Mouse (Mus musculus) yolk sac, embryonic 10.5 days (tissue): ENCODE data around the gene Herc3.
"Not testable (repeated sequence)": the region's sequence is repeated elsewhere in the genome, so short reads cannot be mapped to it uniquely, and the experiment has no call there.

Experiments
- DNase-seq: peaks from one replicate; pipeline ENCODE4 v3.0.0-alpha.2; 2017; ENCODE audit warnings: low spot score

The Herc3 gene

GRCm38 (mm10) chr6:58831232-58832009 lies at the start of gene Herc3:
Gene Herc3, plus strand, starts transcription at chr6:58831465.
- DNase-seq: peak; percentile 89

- DNase-seq: no peak
Observed at GRCm38 (mm10) chr6:58801394-58801793, 29.9 kb upstream of the Herc3 start.

DNA sequence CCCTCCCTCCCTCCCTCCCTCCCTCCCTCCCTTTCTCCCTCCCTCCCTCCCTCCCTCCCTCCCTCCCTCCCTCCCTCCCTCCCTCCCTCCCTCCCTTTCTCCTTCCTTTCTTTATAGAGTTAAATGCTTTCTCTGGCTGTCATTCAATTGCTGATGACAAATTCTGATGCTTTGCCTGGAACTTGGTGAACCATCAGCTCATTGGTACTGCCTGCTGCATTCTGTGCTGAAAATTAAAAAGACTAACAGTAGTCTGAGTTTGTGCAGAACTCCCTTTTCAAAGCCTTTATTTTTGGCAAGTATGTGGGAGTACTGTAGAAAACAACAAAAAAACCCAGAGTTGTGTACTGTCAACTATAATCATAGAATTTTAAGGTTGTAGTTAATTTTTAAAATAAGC lies 16.9 kb upstream of the Herc3 start:
- DNase-seq: no peak

- DNase-seq: not testable (repeated sequence)
Observed at GRCm38 (mm10) chr6:58817037-58817436, 14.2 kb upstream of the Herc3 start.

DNA sequence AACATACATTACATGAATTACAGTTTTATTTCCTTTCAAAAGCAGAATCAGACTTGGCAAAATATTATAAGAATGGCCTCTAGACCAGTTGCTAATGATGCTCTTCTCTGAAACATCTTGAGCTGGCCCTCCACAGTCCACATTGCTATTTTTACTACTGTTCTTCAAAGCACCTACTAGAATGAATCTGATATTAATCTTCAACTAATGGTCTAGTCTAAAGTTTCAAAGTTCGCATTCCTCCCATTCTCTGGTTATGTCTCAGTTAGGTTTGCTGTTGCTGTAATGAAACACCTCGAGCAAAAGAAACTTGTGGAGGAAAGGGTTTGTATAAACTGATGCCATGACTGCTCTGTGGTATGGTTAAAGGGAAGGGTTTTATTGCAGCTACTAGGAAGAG lies 5.6 kb upstream of the Herc3 start:
- no peak for DNase-seq

DNA sequence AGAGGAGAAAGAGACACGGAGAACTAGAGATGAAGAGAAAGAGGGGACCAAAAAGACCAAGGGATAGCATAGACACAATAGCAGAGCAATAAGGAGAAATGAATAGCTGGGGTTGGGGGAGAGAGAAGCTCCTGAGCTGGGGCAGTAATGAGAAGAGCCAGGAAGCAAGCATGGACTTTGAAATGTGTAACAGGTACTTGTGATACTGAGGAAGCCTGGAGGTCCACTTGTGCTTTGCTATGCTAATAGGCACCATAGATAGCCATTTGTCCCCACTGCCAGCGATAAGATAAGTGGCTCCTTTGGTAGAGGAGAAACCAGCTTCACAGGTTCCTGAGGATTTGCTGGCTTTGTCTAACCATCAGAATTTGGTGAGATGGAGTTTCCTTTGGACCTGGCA lies 5.2 kb upstream of the Herc3 start:
- peak; percentile 40 for DNase-seq

DNA sequence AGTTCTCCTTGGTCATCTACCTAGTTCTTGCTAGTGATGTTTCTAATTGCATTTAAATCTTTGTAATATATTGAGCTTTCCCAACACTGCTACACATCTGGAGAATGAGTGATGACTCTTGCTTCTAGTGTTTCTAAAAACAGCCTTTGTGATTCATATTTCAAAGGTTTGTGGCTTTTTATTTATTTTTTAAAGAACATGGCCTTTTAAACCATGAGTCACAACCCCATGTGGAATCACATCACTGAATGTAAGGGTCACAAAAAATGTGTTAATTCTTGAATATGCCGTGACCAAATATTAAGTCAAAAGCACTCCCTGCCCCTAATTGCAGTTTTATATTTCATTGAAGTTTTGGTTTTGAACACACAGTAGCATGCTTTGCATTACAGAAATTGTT lies 2.7 kb upstream of the Herc3 start:
- no peak for DNase-seq

DNA sequence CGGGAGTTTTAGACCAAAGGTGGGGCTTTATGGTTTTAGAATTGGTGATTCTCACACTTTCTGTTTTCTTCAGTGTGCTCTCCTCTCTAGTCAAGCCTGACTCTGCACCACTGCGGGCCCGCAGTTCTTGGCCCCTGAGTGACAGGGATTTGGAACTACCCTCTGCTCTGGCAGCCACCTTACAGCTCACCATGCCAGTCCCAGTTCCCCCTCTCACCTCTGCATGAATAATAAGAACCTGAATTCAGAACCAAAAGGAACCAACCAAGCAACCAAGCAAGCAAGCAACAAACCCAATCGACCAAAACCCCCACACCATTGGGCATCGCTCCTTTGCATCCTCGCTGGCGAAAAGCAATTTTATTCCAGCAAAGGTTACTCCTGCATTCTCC lies 429 bp upstream of the Herc3 start:
- no peak for DNase-seq

DNA sequence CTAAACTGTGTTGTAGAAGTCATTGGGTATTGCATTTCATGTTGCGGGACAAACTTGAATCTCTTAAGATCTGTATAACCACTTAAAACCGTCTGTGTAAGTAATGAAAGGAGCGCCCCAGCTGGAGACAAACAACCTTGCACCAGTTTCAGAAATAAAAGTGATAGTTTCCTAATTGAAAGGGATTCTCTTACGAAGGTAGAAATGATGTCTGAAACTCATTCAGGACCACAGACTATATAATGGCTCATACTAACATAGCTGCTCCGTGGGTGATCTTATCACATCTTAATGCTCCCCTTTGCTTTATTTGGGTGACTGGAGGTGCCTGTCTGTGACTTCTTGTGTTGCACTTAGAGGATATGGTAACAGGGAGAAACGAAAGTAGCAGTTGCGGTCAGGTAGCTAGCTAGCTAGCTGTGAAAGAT lies 1.3 kb downstream of the Herc3 start:
- no peak for DNase-seq

DNA sequence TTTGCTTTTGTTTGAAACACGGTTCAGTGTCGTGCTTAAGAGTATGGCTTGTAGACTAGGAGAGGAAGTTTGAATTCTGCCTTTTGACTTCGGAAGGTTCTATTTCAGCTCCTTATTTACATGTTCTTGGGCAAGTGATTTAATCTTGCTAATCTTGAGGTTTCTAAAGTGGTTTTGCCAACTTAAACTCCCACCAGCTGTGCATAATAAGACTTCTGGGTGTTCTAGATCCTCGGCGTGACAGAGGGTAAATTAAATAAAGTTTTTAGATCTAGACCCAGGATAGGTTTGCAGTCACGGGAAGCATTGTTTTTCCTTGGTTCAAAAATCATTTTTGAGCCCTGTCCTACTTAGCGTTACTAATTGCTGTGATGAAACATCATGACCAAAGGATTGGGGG lies 3.2 kb downstream of the Herc3 start:
- no peak for DNase-seq

DNA sequence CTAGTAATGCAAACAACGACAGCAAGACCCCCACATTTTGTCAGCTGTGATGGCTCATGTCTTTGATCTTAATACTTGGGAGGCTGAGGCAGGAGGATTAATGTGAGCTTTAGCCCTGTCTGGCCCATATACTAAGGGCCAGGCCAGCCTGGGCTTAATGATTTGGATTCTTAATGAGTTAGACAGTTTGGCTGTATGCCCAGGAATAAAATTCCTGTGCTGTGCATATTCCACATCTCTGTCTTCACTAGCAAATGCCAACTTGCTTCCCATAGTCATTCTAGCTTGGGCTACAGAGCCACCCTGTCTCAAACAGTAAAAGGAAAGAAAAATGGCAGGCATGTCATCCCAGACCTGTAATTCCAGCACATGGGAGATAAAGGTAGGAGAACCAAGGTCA lies 4.3 kb downstream of the Herc3 start:
- DNase-seq: no peak

GRCm38 (mm10) chr6:58836476-58836875 lies 5.2 kb downstream of the Herc3 start:
- no peak for DNase-seq

DNA sequence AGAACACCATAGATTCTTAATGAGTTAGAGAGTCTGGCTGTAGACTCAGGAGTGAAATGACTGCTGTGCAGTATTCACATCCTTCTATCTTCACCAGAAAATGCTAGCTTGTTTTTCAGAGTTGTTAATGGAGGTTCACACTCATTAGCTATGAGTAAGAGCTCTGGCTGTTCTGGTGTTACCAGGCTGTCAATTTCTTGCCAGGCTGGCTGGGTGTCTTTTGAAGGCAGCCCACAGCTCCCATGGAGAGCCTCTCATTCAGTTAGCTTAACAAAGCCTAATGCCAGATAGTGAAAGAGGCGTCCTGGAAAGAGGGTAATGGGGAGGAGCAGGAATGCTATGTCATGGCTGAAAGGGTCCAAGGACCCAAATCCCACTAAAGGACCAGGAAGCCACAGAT lies 6.7 kb downstream of the Herc3 start:
- DNase-seq: no peak

DNA sequence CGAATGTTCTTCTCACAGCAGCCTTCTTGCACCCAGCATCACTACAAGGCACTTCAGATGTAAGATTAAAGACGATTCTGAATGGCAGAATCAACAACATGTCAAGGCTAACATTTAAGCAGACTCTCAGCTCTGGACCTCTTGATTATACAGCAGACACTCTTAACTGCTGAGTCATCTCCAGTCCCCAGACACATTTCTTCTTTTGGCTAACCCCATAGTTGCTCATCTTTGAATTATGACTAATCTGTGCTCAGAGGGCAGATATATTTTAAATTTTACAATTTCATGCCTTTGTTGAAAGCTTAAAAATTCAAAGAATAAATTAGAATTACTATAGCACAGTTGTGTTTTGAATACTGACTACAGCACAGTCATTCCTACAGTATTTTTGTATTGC lies 9.9 kb downstream of the Herc3 start:
- DNase-seq: no peak

GRCm38 (mm10) chr6:58842186-58842585 lies 10.9 kb downstream of the Herc3 start:
- DNase-seq: no peak

- DNase-seq: no peak
Observed at GRCm38 (mm10) chr6:58843580-58843979, 12.3 kb downstream of the Herc3 start.

DNA sequence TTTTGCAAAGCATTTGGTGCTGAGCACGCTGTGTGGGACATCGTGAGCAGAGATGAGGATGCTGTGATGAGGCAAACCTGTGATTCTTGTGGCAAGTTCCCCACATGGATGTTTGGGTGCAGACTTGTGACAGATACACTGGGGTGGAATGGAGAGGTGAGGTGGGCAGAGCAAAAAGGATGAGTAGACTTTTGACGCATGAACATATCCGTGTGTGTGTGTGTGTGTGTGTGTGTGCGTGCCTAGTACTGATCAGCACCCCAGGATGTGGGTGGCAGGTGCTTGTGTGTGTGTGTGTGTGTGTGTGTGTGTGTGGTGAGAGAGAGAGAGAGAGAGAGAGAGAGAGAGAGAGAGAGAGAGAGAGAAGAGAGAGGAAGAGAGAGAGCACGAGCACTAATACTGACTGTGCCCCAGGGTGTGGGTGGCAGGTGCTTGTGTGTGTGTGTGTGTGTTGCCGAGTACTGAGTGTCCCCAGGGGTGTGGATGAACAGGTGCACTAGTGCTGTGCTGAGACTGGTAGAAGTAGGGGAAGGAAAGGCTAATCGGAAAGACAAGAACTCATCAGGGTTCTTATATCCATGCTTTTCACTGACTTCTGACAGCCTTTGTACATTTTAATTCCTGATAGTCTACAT lies 13.0 kb downstream of the Herc3 start:
- no peak for DNase-seq

GRCm38 (mm10) chr6:58846850-58847692 lies 15.8 kb downstream of the Herc3 start:
- no peak for DNase-seq

GRCm38 (mm10) chr6:58847836-58848235 lies 16.6 kb downstream of the Herc3 start:
- no peak for DNase-seq

GRCm38 (mm10) chr6:58849356-58849755 lies 18.1 kb downstream of the Herc3 start:
- DNase-seq: no peak

DNA sequence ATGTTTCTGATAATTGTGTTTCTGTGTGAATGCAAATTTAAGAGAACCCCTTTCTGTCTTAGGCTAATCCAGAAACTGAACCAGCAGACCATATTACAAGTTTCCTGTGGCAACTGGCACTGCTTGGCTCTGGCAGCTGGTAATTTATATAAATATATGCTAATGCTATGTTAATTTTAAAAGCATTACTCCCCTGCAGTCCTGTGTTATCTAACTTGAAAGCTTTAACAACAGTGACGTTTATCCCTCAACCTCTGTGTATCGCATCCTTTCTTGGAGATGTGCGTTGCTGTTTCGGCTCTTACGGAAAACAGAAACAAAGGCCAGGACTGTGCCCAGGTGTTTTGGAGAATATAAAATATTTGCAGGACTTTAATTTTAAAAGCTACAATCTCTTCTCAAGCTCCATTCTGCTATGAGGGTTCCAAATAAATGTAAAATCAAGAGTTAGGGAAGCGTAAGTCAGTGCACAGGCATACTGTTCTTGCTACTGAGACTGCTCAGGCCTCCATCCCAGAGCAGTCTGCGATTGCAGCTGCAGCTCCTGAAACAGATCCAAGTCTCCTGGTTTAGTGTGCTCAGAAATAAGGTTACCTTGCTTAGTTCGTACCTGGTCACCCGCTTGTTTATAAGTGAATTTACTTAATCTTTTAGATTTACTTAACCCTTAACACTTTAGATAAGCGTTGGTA lies 24.6 kb downstream of the Herc3 start:
- no peak for DNase-seq

GRCm38 (mm10) chr6:58856494-58856893 lies 25.2 kb downstream of the Herc3 start:
- DNase-seq: no peak
